Mouse (Mus musculus) CD4-positive, CD25-positive, alpha-beta regulatory T cell, adult 2 months (primary cell): ENCODE measurements around the gene Sec23ip.
"Not testable (repeated sequence)": the region's sequence is repeated elsewhere in the genome, so short reads cannot be mapped to it uniquely, and the experiment has no call there.

Source experiments
- DNase-seq: peaks from one replicate; pipeline ENCODE4 v3.0.0-alpha.2; 2012; ENCODE audit warnings: low read depth, low spot score

The Sec23ip gene

GRCm38 (mm10) chr7:128744684-128745485, at the start of gene Sec23ip:
Gene Sec23ip, plus strand, starts transcription at chr7:128744943.
- peak; percentile 99 for DNase-seq

- not testable (repeated sequence) for DNase-seq
Observed at GRCm38 (mm10) chr7:128699959-128700358, 44.8 kb upstream of the Sec23ip start.

- DNase-seq = peak; percentile 81
Observed at GRCm38 (mm10) chr7:128705735-128706134, 39.0 kb upstream of the Sec23ip start.

GRCm38 (mm10) chr7:128717991-128718390, 26.8 kb upstream of the Sec23ip start:
- DNase-seq = no peak

- DNase-seq = peak; percentile 82
Observed at GRCm38 (mm10) chr7:128724761-128725160, 20.0 kb upstream of the Sec23ip start.

GRCm38 (mm10) chr7:128725189-128725588, 19.6 kb upstream of the Sec23ip start:
- DNase-seq = no peak

GRCm38 (mm10) chr7:128726999-128727398, 17.7 kb upstream of the Sec23ip start:
- no peak for DNase-seq

- no peak for DNase-seq
Observed at GRCm38 (mm10) chr7:128727701-128728100, 17.0 kb upstream of the Sec23ip start.

- DNase-seq = peak; percentile 28
Observed at GRCm38 (mm10) chr7:128728738-128729137, 16.0 kb upstream of the Sec23ip start.

GRCm38 (mm10) chr7:128731585-128731984, 13.2 kb upstream of the Sec23ip start:
- DNase-seq = no peak

GRCm38 (mm10) chr7:128738041-128738440, 6.7 kb upstream of the Sec23ip start:
- DNase-seq = peak; percentile 57

- DNase-seq = no peak
Observed at GRCm38 (mm10) chr7:128739116-128739461, 5.7 kb upstream of the Sec23ip start.

- peak; percentile 67 for DNase-seq
Observed at GRCm38 (mm10) chr7:128739462-128740277, 5.1 kb upstream of the Sec23ip start.

GRCm38 (mm10) chr7:128740334-128740733, 4.4 kb upstream of the Sec23ip start, which contains the start of gene Mcmbp:
Gene Mcmbp, minus strand, starts transcription at chr7:128740495.
- peak; percentile 97 for DNase-seq

GRCm38 (mm10) chr7:128743898-128744297, 845 bp upstream of the Sec23ip start:
- DNase-seq = no peak

- no peak for DNase-seq
Observed at GRCm38 (mm10) chr7:128746151-128746550, 1.4 kb downstream of the Sec23ip start.

- no peak for DNase-seq
Observed at GRCm38 (mm10) chr7:128748758-128749157, 4.0 kb downstream of the Sec23ip start.

- no peak for DNase-seq
Observed at GRCm38 (mm10) chr7:128750296-128750695, 5.6 kb downstream of the Sec23ip start.

- no peak for DNase-seq
Observed at GRCm38 (mm10) chr7:128752012-128752411, 7.3 kb downstream of the Sec23ip start.

GRCm38 (mm10) chr7:128755396-128755795, 10.7 kb downstream of the Sec23ip start:
- DNase-seq = no peak

- DNase-seq = peak; percentile 53
Observed at GRCm38 (mm10) chr7:128758948-128759347, 14.2 kb downstream of the Sec23ip start.

GRCm38 (mm10) chr7:128766696-128767095, 22.0 kb downstream of the Sec23ip start:
- DNase-seq = no peak

- DNase-seq = no peak
Observed at GRCm38 (mm10) chr7:128777201-128777600, 32.5 kb downstream of the Sec23ip start.
